Mouse (Mus musculus): ENCODE measurements around the gene 1700029H14Rik.

1700029H14Rik gene

DNA sequence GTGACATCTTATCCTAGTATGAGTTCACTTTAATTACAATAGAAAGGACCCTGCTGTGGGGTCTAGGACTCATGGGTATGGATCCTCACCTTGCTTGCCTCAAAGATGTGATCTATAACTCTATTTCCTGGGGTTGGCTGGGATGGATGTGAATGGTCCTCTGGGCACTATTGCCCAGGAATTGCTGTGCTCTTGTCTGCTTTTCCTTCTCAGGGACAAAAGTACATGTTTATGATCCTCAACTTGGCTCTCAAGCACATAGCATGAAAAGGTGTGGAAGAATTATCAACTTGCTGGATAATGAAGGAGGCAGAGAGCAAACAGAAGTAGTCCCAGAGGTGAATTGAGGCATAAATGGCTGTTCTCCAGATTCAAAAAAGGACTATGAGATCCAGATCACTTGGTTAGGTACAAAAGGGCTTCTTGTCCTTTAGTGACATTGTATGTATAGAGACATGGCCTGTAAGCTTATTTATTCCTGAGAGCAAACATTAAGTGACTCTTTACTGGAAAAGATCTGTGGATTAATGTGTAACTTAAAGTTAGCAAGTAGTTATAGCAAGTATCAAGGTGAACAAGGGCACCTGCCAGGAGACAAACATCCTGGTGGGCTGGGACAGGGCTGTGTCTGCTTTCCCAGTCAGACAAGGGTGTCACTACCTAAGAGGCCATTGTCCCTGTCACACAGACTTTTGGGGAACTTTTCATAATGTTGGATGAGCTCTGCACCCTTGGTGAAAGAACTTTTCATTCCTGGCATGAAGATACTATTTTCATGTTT is 57.2 kb downstream of the 1700029H14Rik start:
- no peak for DNase-seq (ENCODE audit: low read depth, low spot score)

DNA sequence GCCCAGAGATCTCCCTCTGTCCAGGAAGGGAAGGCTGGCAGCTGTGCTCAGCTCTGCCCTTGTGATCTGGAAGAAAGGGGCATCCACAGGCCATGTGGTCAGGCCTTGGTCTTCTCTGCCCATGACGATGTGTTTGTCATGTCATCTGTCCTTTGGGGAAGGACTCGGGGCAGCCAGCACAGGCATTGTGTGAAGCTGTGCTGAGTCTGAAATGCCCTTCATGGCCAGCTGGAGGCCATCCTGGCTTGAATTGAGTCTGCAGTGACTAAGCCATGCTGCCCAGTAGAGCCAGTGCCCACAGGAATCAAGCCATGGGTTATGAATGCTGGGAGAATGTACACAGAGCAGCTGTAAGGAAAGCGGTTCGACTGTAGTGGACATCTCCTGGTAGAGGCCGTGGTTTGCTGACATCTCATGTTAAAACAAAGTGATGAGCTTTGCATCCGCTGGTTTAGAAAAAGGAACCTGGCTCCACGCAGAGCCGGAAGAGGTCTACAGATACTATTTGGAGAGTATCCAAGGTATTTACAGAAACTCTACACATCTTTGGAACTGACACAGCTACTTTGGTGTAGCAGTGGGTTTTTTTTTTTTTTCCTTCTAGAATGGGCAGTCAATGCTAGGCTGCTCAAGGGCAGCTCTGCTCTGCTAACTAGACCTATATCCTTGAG is 58.2 kb downstream of the 1700029H14Rik start:
- DNase-seq (ENCODE audit: low read depth, low spot score): no peak

DNA sequence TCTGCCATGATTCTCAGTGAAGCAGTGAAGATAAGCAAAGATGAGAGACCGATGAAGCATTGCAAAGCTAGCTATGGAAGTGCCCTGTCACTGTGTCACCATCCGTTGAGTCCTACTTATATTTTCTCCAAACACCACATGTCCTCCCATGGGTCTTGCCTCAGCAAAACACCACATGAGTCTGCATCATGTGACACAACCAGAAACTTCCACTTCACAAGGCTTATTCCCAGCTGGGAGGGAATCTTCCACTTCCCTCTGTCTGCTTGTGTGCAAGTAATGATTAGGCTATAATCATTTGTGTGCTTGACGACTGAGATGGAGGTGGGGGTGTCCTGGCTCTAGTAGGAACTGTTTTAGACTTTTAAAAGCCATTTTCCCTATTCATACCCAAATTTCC is 61.0 kb downstream of the 1700029H14Rik start:
- DNase-seq (ENCODE audit: low read depth, low spot score): no peak
